Mouse (Mus musculus) bone marrow, adult 2 months (tissue): ENCODE results near the gene Dtl. TPM values are rescaled to one million over a fixed set of nuclear protein-coding genes. Genes with fewer than 3 reads are reported as not detected.

ENCODE experiments used
- H3K27ac ChIP-seq: fragments of 200-500 bp; 2 replicates; pipeline ENCODE4 v1.5.1; 2012; ENCODE audit warnings: low read depth, mild to moderate bottlenecking, control low read depth, inconsistent platforms, low read length; ENCODE audit not compliant: control insufficient read depth, poor library complexity, insufficient read depth
- H3K4me1 ChIP-seq: fragments of 200-500 bp; 2 replicates; pipeline ENCODE4 v1.6.1; 2011; ENCODE audit warnings: low read length; ENCODE audit not compliant: control insufficient read depth, insufficient read depth
- H3K4me3 ChIP-seq: fragments of 200-500 bp; replicated peaks from 2 replicates; pipeline ENCODE3; 2011; ENCODE audit warnings: mild to moderate bottlenecking, low read depth, low read length, control low read depth; ENCODE audit not compliant: control insufficient read depth
- CTCF ChIP-seq: fragments of 200-500 bp; IDR thresholded peaks from 2 replicates; pipeline ENCODE4 v1.5.1; 2011; ENCODE audit warnings: low read length, control low read depth; ENCODE audit not compliant: control insufficient read depth, insufficient read depth
- POLR2A ChIP-seq: fragments of 200-500 bp; IDR thresholded peaks from 2 replicates; pipeline ENCODE4 v1.6.1; 2011; ENCODE audit warnings: low read depth, mild to moderate bottlenecking, control low read depth, low read length, borderline replicate concordance; ENCODE audit not compliant: control insufficient read depth
- WGBS: fragments of 180-500 bp; shearing (Covaris S2); methylation state at CpG from one replicate; pipeline ENCODE4 v1.1.7; 2018; 5-methylcytosine and 5-hydroxymethylcytosine counted together
- polyA plus RNA-seq: library from polyadenylated mRNA; stranded (reverse); fragments of >200 nt; gene quantifications from 2 replicates; pipeline ENCODE4 v1.2.4, GENCODE M21; 2011; ENCODE audit warnings: low replicate concordance; ENCODE audit not compliant: missing spikeins, insufficient read depth, insufficient read length

The Dtl gene
- polyA plus RNA-seq, 1 experiment: 23.5 TPM

- H3K4me1 ChIP-seq: no peaks in the 10 kb centered on the region
- H3K27ac ChIP-seq: no peak overlapping the region
- WGBS: 91% methylated on average over 16 of the region's 16 CpGs
- H3K4me3 ChIP-seq: no peak overlapping the region
- TF ChIP-seq CTCF: no peak
- TF ChIP-seq POLR2A: no peak
Measured at GRCm38 (mm10) chr1:191612877-191613276, 37.5 kb upstream of the Dtl start.

GRCm38 (mm10) chr1:191611686-191612085 is 36.3 kb upstream of the Dtl start:
- TF ChIP-seq CTCF (no peak), POLR2A (no peak)
- Histone ChIP-seq H3K27ac (no peak overlapping the region), H3K4me3 (no peak overlapping the region), H3K4me1 (no peaks in the 10 kb centered on the region)
- WGBS: 85% methylated on average over 9 of the region's 9 CpGs

- no peaks in the 10 kb centered on the region for H3K4me1 ChIP-seq
- no peak overlapping the region for H3K27ac ChIP-seq
- no peak for TF ChIP-seq CTCF
- TF ChIP-seq POLR2A: no peak
- 96% methylated on average over 7 of the region's 7 CpGs for WGBS
- no peak overlapping the region for H3K4me3 ChIP-seq
Measured at GRCm38 (mm10) chr1:191610357-191610756, 35.0 kb upstream of the Dtl start.

- H3K4me3 ChIP-seq: no peak overlapping the region
- H3K4me1 ChIP-seq: no peaks in the 10 kb centered on the region
- TF ChIP-seq POLR2A: no peak
- no peak for TF ChIP-seq CTCF
- WGBS: 77% methylated on average over 1 of the region's 1 CpGs
- no peak overlapping the region for H3K27ac ChIP-seq
Measured at GRCm38 (mm10) chr1:191609578-191609977, 34.2 kb upstream of the Dtl start.

- no peak overlapping the region for H3K27ac ChIP-seq
- 81% methylated on average over 6 of the region's 6 CpGs for WGBS
- no peaks in the 10 kb centered on the region for H3K4me1 ChIP-seq
- TF ChIP-seq CTCF (no peak), POLR2A (no peak)
- H3K4me3 ChIP-seq: no peak overlapping the region
Measured at GRCm38 (mm10) chr1:191609051-191609450, 33.7 kb upstream of the Dtl start.

GRCm38 (mm10) chr1:191604690-191605089 is 29.3 kb upstream of the Dtl start:
- 91% methylated on average over 3 of the region's 3 CpGs for WGBS

GRCm38 (mm10) chr1:191599210-191599609 is 23.9 kb upstream of the Dtl start:
- Histone ChIP-seq H3K27ac (no peak overlapping the region), H3K4me3 (no peak overlapping the region), H3K4me1 (peaks cover 1% of the 10 kb centered on the region; the same call in 1 of the 2 replicates)
- TF ChIP-seq CTCF (no peak), POLR2A (no peak)
- 39% methylated on average over 5 of the region's 5 CpGs for WGBS

More at GRCm38 (mm10) chr1:191604690-191605089, 29.3 kb upstream of the Dtl start:
- TF ChIP-seq POLR2A: no peak
- TF ChIP-seq CTCF: no peak
- Histone ChIP-seq H3K4me1 (no peaks in the 10 kb centered on the region), H3K4me3 (no peak overlapping the region), H3K27ac (no peak overlapping the region)

GRCm38 (mm10) chr1:191596076-191596475 is 20.7 kb upstream of the Dtl start:
- H3K4me1 ChIP-seq: peaks cover 6% of the 10 kb centered on the region
- 96% methylated on average over 8 of the region's 8 CpGs for WGBS
- TF ChIP-seq POLR2A: no peak
- H3K4me3 ChIP-seq: no peak overlapping the region
- no peak overlapping the region for H3K27ac ChIP-seq

- peaks cover 5% of the 10 kb centered on the region for H3K4me1 ChIP-seq
- peak overlapping the region; percentile 78 for H3K27ac ChIP-seq
- 54% methylated on average over 12 of the region's 12 CpGs for WGBS
- TF ChIP-seq POLR2A: no peak
- no peak for TF ChIP-seq CTCF
- peak overlapping the region; percentile 40 for H3K4me3 ChIP-seq
Measured at GRCm38 (mm10) chr1:191592016-191592720, 16.8 kb upstream of the Dtl start.

GRCm38 (mm10) chr1:191588749-191589148 is 13.4 kb upstream of the Dtl start:
- H3K4me3 ChIP-seq: no peak overlapping the region
- TF ChIP-seq POLR2A (no peak), CTCF (no peak)
- 91% methylated on average over 2 of the region's 2 CpGs for WGBS
- no peak overlapping the region for H3K27ac ChIP-seq
- H3K4me1 ChIP-seq: peaks cover 5% of the 10 kb centered on the region
